Mouse (Mus musculus): ENCODE data around the gene Nsl1. TPM values are rescaled to one million over a fixed set of nuclear protein-coding genes. Genes with fewer than 3 reads are reported as not detected.

Nsl1 gene
- polyA plus RNA-seq, 2 experiments, result 11.6 to 17.2 TPM

GRCm38 (mm10) chr1:191035649-191036048 is 27.2 kb upstream of the Nsl1 start:
- no peaks in the 10 kb centered on the region for H3K27me3 ChIP-seq (ENCODE audit: control insufficient read depth, insufficient read depth, low read length)
- H3K4me2 ChIP-seq (replicated peaks; ENCODE audit: low read depth, low read length, severe bottlenecking), result no peak overlapping the region
- 42% methylated on average over 4 of the region's 4 CpGs for WGBS
- no peak overlapping the region for H3K27ac ChIP-seq (replicated peaks; ENCODE audit: low read depth, low read length)
- ATAC-seq (ENCODE audit: low FRiP score, low read depth) (no peak), DNase-seq (ENCODE audit: low spot score) (no peak)
- no peaks in the 10 kb centered on the region for H3K9me3 ChIP-seq (ENCODE audit: control insufficient read depth, low read length)
- no peaks in the 10 kb centered on the region for H3K4me1 ChIP-seq (ENCODE audit: control insufficient read depth, insufficient read depth, low read length)
- no peaks in the 10 kb centered on the region for H3K36me3 ChIP-seq (ENCODE audit: control insufficient read depth, insufficient read depth, low read length)
- no peak overlapping the region for H3K9ac ChIP-seq (ENCODE audit: low read depth, low read length, severe bottlenecking)
- TF ChIP-seq POLR2A (IDR thresholded peaks at IDR 0.05; ENCODE audit: borderline replicate concordance, extremely low read depth, insufficient read depth, insufficient read length), result no peak
- H3K4me3 ChIP-seq (replicated peaks; ENCODE audit: low read length), result no peak overlapping the region

DNA sequence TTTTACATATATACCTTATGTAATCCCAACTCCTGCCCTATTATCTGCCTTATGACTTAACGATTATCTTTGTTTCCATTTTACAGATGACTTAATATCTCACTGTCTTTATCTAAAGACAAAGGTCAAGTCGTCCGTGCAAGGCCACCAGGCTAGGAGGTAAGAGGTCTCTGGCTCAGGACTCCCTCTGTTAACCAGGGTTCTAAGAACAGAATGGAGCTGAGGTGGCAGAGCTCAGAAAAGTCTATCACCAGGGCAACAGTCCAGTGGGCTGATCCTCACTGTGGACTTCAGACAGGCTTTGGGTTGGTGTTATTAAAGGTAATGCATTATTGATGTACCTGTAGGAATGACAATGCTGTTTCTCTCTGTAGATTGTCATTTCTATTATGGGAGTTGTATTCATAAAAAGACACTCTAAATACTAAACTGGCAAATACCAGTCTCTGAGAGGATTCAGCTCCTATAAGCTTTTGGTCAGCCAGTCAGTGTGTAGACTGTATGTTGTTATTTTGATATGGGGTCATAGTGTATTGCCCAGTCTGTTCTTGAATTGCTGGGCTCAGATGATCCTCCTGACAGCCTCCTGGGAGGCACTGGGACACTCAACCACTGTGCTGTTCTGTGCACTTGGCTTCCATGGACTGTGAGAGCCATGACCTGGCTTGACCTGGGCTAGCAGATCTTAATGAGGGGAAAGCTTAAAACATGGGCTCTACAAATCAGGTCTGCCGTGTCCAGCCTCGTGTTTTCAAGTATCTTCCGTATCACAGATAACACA is 26.1 kb upstream of the Nsl1 start, which contains the start of gene Spata45:
Gene Spata45, plus strand, starts transcription at position 86 of the 781 bp plus-strand sequence.
- H3K4me2 ChIP-seq (replicated peaks; ENCODE audit: low read depth, low read length, severe bottlenecking), result no peak within 1 kb of the TSS
- H3K27me3 ChIP-seq (ENCODE audit: control insufficient read depth, insufficient read depth, low read length), result no peaks in the 10 kb centered on the region
- no peak for TF ChIP-seq POLR2A (IDR thresholded peaks at IDR 0.05; ENCODE audit: borderline replicate concordance, extremely low read depth, insufficient read depth, insufficient read length)
- no peak for ATAC-seq (ENCODE audit: low FRiP score, low read depth)
- no peak for DNase-seq (ENCODE audit: low spot score)
- no peak within 1 kb of the TSS for H3K4me3 ChIP-seq (replicated peaks; ENCODE audit: low read length)
- no peak within 1 kb of the TSS for H3K9ac ChIP-seq (ENCODE audit: low read depth, low read length, severe bottlenecking)
- 86% methylated on average over 6 of the region's 6 CpGs for WGBS
- H3K36me3 ChIP-seq (ENCODE audit: control insufficient read depth, insufficient read depth, low read length), result no peaks in the 10 kb centered on the region
- H3K27ac ChIP-seq (replicated peaks; ENCODE audit: low read depth, low read length), result no peak within 1 kb of the TSS
- no peaks in the 10 kb centered on the region for H3K9me3 ChIP-seq (ENCODE audit: control insufficient read depth, low read length)
- H3K4me1 ChIP-seq (ENCODE audit: control insufficient read depth, insufficient read depth, low read length), result no peaks in the 10 kb centered on the region

GRCm38 (mm10) chr1:191037999-191038398 is 24.8 kb upstream of the Nsl1 start:
- Histone ChIP-seq H3K36me3 (ENCODE audit: control insufficient read depth, insufficient read depth, low read length) (no peaks in the 10 kb centered on the region), H3K4me3 (replicated peaks; ENCODE audit: low read length) (no peak overlapping the region), H3K9ac (ENCODE audit: low read depth, low read length, severe bottlenecking) (no peak overlapping the region), H3K27ac (replicated peaks; ENCODE audit: low read depth, low read length) (no peak overlapping the region), H3K4me2 (replicated peaks; ENCODE audit: low read depth, low read length, severe bottlenecking) (no peak overlapping the region), H3K9me3 (ENCODE audit: control insufficient read depth, low read length) (no peaks in the 10 kb centered on the region), H3K27me3 (ENCODE audit: control insufficient read depth, insufficient read depth, low read length) (no peaks in the 10 kb centered on the region), H3K4me1 (ENCODE audit: control insufficient read depth, insufficient read depth, low read length) (no peaks in the 10 kb centered on the region)
- 93% methylated on average over 4 of the region's 4 CpGs for WGBS
- no peak for ATAC-seq (ENCODE audit: low FRiP score, low read depth)
- DNase-seq (ENCODE audit: low spot score), result no peak
- no peak for TF ChIP-seq POLR2A (IDR thresholded peaks at IDR 0.05; ENCODE audit: borderline replicate concordance, extremely low read depth, insufficient read depth, insufficient read length)

DNA sequence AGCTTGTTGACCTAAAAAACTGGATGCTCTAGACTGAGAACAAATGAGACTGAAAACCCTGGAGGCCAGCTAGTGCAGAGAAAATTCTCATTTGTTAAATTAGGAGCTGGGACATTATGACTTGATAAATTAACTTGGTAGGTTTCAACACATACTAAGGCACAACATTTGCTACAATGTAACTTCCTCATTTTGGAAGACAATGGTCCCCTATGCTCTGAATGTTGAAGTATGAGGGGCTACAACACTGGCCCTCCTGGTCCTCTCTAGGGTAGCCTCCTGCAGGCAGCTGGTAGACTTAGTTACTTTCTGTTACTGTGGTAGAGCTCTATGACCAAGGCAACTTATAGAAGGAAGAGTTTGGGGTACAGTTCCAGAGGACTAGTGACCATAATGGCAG is 21.5 kb upstream of the Nsl1 start:
- no peak for DNase-seq (ENCODE audit: low spot score)
- Histone ChIP-seq H3K27ac (replicated peaks; ENCODE audit: low read depth, low read length) (no peak overlapping the region), H3K4me3 (replicated peaks; ENCODE audit: low read length) (no peak overlapping the region), H3K4me1 (ENCODE audit: control insufficient read depth, insufficient read depth, low read length) (no peaks in the 10 kb centered on the region), H3K4me2 (replicated peaks; ENCODE audit: low read depth, low read length, severe bottlenecking) (no peak overlapping the region), H3K27me3 (ENCODE audit: control insufficient read depth, insufficient read depth, low read length) (no peaks in the 10 kb centered on the region), H3K36me3 (ENCODE audit: control insufficient read depth, insufficient read depth, low read length) (no peaks in the 10 kb centered on the region), H3K9me3 (ENCODE audit: control insufficient read depth, low read length) (no peaks in the 10 kb centered on the region), H3K9ac (ENCODE audit: low read depth, low read length, severe bottlenecking) (no peak overlapping the region)
- TF ChIP-seq POLR2A (IDR thresholded peaks at IDR 0.05; ENCODE audit: borderline replicate concordance, extremely low read depth, insufficient read depth, insufficient read length), result no peak
- ATAC-seq (ENCODE audit: low FRiP score, low read depth), result no peak

DNA sequence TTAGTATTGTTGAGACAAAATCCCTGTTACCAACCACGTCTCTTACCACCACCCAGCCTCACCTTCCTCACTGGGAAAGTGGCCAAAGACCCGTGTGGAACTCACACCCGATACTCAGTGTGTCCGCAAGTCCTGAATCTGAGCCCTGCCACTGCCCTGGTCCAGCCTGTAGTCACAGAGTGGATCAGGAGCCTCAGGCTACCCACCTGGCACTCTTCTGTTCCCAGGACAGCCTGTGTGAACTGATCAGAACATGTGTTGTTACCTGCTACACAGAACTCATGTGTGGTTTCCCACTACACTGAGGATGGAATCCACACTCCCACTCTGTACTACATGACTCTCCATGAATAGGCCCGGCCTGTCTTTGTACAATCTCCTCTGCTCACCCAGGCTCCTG is 20.7 kb upstream of the Nsl1 start:
- H3K4me3 ChIP-seq (replicated peaks; ENCODE audit: low read length), result no peak overlapping the region
- H3K27ac ChIP-seq (replicated peaks; ENCODE audit: low read depth, low read length), result no peak overlapping the region
- no peaks in the 10 kb centered on the region for H3K9me3 ChIP-seq (ENCODE audit: control insufficient read depth, low read length)
- ATAC-seq (ENCODE audit: low FRiP score, low read depth) (no peak), DNase-seq (ENCODE audit: low spot score) (no peak)
- H3K9ac ChIP-seq (ENCODE audit: low read depth, low read length, severe bottlenecking), result no peak overlapping the region
- no peaks in the 10 kb centered on the region for H3K36me3 ChIP-seq (ENCODE audit: control insufficient read depth, insufficient read depth, low read length)
- no peak for TF ChIP-seq POLR2A (IDR thresholded peaks at IDR 0.05; ENCODE audit: borderline replicate concordance, extremely low read depth, insufficient read depth, insufficient read length)
- H3K4me2 ChIP-seq (replicated peaks; ENCODE audit: low read depth, low read length, severe bottlenecking), result no peak overlapping the region
- no peaks in the 10 kb centered on the region for H3K27me3 ChIP-seq (ENCODE audit: control insufficient read depth, insufficient read depth, low read length)
- H3K4me1 ChIP-seq (ENCODE audit: control insufficient read depth, insufficient read depth, low read length), result no peaks in the 10 kb centered on the region
- 83% methylated on average over 5 of the region's 5 CpGs for WGBS

All from limb, embryonic 14.5 days (tissue).